Mouse (Mus musculus): ENCODE data around the gene Maml1. TPM values are rescaled to one million over a fixed set of nuclear protein-coding genes. Genes with fewer than 3 reads are reported as not detected.

Maml1 gene
- polyA plus RNA-seq, 1 experiment = 16.3 TPM

DNA sequence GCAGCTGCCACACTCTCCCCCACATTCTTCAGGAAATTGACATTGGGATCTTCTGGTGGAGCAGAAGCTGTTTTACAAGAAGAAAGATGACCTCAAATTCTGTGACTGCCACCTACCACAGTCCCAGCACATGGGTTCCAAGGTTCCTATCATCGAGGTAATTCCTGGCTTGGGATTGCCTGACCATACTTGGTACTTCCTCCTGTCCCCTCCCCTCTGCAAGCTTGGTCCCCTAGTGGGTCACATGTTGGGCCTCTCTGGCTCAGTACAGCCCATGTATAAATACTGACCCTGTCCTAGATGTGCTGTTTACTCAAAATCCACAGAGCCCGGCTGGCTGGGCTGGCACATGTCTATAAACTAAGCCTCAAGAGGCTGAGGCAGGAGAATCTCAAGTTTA is 86.1 kb downstream of the Maml1 start:
- TF ChIP-seq POLR2A (IDR thresholded peaks at IDR 0.05; ENCODE audit: borderline replicate concordance, low read depth, low read length) (no peak), CTCF (IDR thresholded peaks at IDR 0.05; ENCODE audit: low read depth, low read length) (no peak)
- Histone ChIP-seq H3K27ac (ENCODE audit: insufficient read depth, low read depth, low read length) (no peak overlapping the region), H3K4me1 (ENCODE audit: control insufficient read depth, insufficient read depth, low read length) (peaks cover 27% of the 10 kb centered on the region), H3K4me3 (ENCODE audit: insufficient read depth, low read length) (no peak overlapping the region)

Other genes with a start within 250 kb of the Maml1 start
- 54.8 and 68.9 TPM in 2 replicates for gene Tbc1d9b, start 160.9 kb downstream of the Maml1 start, polyA plus RNA-seq (2012; ENCODE audit: insufficient read depth, insufficient read length, missing spikeins)
- 3.3 and 3.6 TPM in 2 replicates for gene Mrnip, start 117.9 kb downstream of the Maml1 start, polyA plus RNA-seq (2012; ENCODE audit: insufficient read depth, insufficient read length, missing spikeins)
- 560 and 577 TPM in 2 replicates for gene Sqstm1, start 81.5 kb downstream of the Maml1 start, polyA plus RNA-seq (2012; ENCODE audit: insufficient read depth, insufficient read length, missing spikeins)
- 54.0 and 58.7 TPM in 2 replicates for gene Mgat4b, start 81.4 kb downstream of the Maml1 start, polyA plus RNA-seq (2012; ENCODE audit: insufficient read depth, insufficient read length, missing spikeins)
- gene Ltc4s, start 53.7 kb downstream of the Maml1 start, polyA plus RNA-seq (2012; ENCODE audit: insufficient read depth, insufficient read length, missing spikeins) = 13.1 and 18.1 TPM in 2 replicates
- 357 and 396 TPM in 2 replicates for gene Canx, start 33.4 kb upstream of the Maml1 start, polyA plus RNA-seq (2012; ENCODE audit: insufficient read depth, insufficient read length, missing spikeins)
- not detected in 2 replicates for gene Cby3, start 62.2 kb upstream of the Maml1 start, polyA plus RNA-seq (2012; ENCODE audit: insufficient read depth, insufficient read length, missing spikeins)
- gene Hnrnph1, start 84.7 kb upstream of the Maml1 start, polyA plus RNA-seq (2012; ENCODE audit: insufficient read depth, insufficient read length, missing spikeins) = 293 and 335 TPM in 2 replicates
- 38.7 and 42.3 TPM in 2 replicates for gene Rufy1, start 138.8 kb upstream of the Maml1 start, polyA plus RNA-seq (2012; ENCODE audit: insufficient read depth, insufficient read length, missing spikeins)